Mouse (Mus musculus) brown adipose tissue, adult 24 weeks (tissue): ENCODE measurements around the gene Ccdc88a. TPM values are rescaled to one million over a fixed set of nuclear protein-coding genes. Genes with fewer than 3 reads are reported as not detected.

Source experiments
- H3K27ac ChIP-seq: fragments of 200-500 bp; replicated peaks from 2 replicates; pipeline ENCODE4 v1.5.1; 2012; ENCODE audit warnings: low read depth, mild to moderate bottlenecking, low read length
- H3K4me1 ChIP-seq: fragments of 200-500 bp; 2 replicates; pipeline ENCODE4 v1.6.1; 2012; ENCODE audit warnings: low read length, mixed read lengths; ENCODE audit not compliant: control insufficient read depth, insufficient read depth, insufficient read length
- H3K4me3 ChIP-seq: fragments of 200-500 bp; 2 replicates; pipeline ENCODE4 v1.5.1; 2012; ENCODE audit warnings: low read depth, mild to moderate bottlenecking, low read length, moderate library complexity; ENCODE audit not compliant: insufficient read depth
- polyA plus RNA-seq: library from polyadenylated mRNA; stranded (reverse); fragments of >200 nt; gene quantifications from 2 replicates; pipeline ENCODE4 v1.2.4, GENCODE M21; 2012; ENCODE audit not compliant: missing spikeins, insufficient read depth, insufficient read length

Gene Ccdc88a
- polyA plus RNA-seq, 1 experiment, result 6.8 TPM

DNA sequence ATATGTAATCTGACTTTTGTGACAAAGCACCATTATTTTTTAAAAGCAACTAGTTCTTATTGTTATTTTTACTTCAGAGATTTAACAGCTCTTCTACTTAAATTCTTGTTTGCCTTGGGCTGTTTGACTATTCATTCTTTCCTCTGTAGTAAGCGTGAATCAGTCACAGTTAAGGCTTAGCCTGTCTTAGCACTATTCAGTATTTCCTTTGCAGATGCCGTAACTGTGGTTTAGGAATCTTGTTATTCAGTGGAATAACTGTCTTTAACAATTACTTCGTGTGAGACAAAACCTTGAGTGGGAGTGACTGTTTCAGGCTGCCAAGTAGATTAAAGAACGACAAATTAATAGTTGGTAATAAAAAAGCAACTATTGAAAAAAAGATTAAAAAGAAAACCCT is 16.5 kb downstream of the Ccdc88a start:
- no peak overlapping the region for H3K4me3 ChIP-seq
- no peaks in the 10 kb centered on the region for H3K4me1 ChIP-seq
- no peak overlapping the region for H3K27ac ChIP-seq

DNA sequence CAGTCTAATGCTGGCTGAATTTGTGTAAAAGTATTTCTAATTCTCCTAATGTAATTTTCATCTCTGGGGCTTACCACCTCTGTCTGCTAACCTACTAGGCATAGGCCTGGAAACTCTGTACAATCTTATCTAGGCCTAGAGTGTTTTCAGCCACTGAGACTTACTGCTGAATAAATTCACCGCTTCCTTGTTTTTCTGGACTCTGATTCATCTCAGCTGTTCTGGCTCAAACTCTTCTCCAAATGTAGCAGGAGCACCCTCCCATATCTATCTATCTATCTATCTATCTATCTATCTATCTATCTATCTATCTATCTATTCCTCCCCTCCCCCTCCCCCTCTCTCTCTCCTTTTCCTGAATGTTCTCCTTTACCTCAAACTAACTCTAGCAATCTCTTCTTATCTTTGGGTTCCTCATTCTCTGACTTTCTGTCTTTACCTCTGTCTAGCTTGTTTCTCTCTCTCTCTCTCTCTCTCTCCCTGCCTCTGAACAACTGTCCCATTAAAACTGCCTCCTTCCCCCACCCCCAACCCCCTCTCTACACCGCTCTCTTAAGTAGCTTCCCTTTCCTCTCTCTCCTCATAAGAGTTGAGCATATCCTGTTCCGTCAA is 21.8 kb downstream of the Ccdc88a start:
- Histone ChIP-seq H3K4me3 (no peak overlapping the region), H3K4me1 (no peaks in the 10 kb centered on the region), H3K27ac (no peak overlapping the region)

DNA sequence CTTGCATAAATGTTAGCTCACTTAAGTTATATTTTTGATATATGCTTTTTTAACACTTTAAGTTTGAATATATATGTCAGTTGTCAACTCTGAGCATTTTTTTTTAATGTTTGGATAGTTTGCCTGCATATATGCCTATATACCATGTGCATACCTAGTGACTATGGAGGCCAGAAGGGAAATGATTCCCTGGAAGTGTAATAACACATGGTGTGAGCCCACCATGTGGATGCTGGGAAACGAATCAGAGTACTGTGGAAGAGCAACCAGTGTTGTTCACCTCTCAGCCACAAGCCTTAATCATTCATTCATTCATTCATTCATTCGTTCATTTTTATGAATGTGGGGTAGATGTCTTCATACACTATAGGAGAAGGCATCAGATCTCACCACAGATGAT is 26.9 kb downstream of the Ccdc88a start:
- Histone ChIP-seq H3K4me3 (no peak overlapping the region), H3K4me1 (no peaks in the 10 kb centered on the region)

DNA sequence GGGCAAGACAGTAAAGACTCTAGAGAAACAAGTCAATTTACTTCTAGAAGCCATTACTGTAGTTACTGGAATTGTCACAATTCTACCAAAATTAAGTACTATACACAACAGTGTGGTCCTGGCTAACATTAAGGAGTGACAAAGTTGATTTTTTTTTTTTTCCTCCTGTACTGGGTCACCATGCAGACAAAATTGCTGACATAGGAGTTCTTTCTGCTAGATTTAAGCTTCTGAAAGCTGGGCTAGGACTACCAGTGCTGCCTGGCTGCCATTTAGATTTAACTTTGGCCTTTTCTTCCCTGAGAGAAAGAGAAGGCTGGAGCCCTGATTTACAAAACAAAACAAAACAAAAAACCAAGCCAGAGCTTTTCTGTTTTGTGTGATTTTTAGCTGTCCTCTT is 32.8 kb downstream of the Ccdc88a start:
- Histone ChIP-seq H3K4me1 (no peaks in the 10 kb centered on the region), H3K4me3 (no peak overlapping the region), H3K27ac (no peak overlapping the region)

More for the DNA sequence above, 26.9 kb downstream of the Ccdc88a start:
- H3K27ac ChIP-seq, result no peak overlapping the region

DNA sequence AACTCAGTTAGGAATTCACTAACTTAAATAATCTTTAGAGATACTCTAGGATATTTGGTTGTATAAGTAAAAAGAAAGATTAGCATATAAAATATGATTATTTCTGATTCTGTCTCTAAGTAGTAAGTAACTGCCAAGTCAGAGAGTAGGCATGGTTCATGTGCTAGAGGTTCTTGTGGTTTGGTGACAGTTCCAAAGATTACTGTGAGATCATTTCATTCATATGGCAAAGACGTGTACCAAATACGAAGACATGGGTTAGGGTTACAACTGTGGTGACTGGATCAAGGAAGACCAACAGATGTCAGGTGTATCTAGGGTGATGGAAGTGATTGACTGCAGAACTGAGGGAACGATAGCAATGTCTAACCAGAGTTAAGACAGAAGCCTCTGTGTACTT is 50.0 kb downstream of the Ccdc88a start:
- H3K27ac ChIP-seq, result no peak overlapping the region

DNA sequence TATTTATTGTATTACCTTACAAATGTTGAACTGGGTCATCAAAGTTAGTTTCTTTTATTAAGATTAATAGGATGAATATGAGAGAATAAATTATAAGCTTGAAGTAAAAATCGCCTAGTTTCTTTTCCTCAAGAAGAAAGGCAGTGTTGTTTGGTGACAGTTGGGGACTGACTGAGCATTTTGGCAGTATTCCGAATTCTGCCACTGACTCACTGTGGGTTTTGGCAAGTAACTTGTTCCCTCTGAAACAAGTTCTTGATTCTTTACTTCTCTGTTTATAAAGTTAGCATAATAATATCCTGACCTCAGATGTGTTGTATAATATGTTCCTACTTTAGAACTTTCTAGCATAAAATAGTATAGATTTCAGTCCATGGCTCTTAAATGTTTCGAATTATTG is 55.3 kb downstream of the Ccdc88a start:
- Histone ChIP-seq H3K27ac (no peak overlapping the region), H3K4me1 (no peaks in the 10 kb centered on the region), H3K4me3 (no peak overlapping the region)

More for the DNA sequence above, 50.0 kb downstream of the Ccdc88a start:
- Histone ChIP-seq H3K4me1 (no peaks in the 10 kb centered on the region), H3K4me3 (no peak overlapping the region)

DNA sequence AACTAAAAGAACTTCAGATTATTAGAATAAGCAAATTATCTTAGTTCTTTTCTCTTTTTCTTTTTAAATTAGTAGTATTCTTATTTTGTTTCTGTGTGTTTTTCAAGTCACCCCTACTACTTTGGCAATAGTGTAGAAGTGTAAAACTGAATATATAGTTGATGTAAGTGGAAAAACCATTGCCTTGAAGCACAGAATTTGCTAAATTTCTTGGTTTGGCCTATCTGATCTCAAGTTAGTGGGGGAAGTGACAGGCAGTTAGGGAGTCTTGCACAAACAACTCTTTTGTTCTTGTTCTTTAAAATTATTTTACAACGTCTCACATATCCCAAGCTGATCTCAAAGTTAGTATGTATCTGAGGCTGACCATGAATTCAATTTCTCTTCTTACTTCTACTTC is 57.6 kb downstream of the Ccdc88a start:
- H3K27ac ChIP-seq, result no peak overlapping the region
- H3K4me1 ChIP-seq, result no peaks in the 10 kb centered on the region
- no peak overlapping the region for H3K4me3 ChIP-seq

DNA sequence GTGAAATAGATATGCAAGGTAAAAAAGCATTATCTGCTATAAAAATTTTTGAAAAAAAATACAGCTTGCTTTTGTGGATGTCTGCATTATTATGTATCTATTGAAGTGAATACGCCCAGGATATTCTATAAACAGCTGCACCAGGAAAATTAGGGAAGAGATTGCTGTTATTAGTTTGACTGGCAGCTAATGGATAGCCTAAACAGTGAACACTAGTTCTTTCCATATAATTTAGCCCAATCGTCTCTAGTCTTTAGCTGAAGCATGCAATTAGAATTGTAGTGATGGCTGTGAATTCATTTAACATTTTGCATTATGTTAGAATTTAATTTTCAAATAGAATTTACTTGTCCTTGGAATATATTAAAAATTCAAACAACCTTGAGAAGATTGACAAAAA is 75.3 kb downstream of the Ccdc88a start:
- Histone ChIP-seq H3K27ac (no peak overlapping the region), H3K4me3 (no peak overlapping the region), H3K4me1 (no peaks in the 10 kb centered on the region)

DNA sequence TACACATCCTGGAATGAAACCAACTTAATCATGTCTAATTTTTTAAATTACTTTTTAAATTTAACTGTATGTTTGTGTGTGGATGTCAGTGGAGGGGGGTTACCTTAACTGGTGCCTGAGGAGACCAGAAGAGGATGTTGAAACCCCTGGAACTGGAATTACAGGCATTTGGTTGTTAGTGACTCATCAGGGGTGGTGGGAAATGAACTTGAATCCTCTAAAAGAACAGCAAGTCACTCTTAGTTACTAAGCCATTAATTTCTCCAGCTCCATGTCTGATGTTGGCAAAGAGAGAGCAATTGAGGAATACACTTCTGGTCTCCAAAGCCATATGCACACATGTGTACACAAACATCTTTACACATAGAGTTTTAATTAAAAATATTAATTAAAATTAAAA is 101.2 kb downstream of the Ccdc88a start:
- Histone ChIP-seq H3K4me1 (no peaks in the 10 kb centered on the region), H3K27ac (no peak overlapping the region), H3K4me3 (no peak overlapping the region)

DNA sequence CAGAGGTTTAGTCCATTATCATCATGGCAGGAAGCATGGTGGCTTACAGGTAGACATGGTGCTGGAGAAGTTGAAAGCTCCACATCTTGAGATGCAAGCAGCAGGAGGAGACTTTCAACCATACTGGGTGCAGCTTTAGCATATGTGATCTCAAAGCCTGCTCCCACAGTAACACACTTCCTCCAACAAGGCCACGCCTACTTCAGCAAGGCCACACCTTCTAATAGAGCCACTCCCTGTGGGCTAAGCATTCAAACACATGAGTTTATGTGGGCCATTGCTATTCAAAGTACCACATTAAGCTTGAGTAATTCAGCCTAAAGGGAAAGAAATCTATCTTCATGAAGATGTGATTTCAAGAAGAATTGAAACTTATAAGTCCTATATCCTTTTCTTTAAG is 119.7 kb downstream of the Ccdc88a start:
- H3K4me3 ChIP-seq, result no peak overlapping the region
- H3K27ac ChIP-seq, result no peak overlapping the region
- no peaks in the 10 kb centered on the region for H3K4me1 ChIP-seq

DNA sequence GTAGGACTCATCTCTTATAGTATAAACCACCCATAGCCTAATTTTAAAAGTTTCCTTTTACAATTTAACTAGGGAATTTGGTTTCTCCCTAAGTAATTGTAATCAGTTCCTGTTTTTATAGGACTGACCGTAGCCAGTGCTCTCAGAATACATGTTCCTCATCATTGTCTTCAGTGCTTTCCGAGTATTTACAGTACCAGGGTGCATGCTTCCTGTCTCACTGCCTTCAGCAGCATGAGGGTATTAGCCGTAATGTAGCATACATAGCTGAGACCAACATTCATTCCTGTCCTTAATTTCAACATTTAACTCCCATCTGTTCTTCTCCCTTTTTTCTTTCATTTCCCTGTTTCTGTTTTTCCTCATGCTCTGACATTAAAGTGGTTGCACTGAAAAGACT is 123.5 kb downstream of the Ccdc88a start:
- Histone ChIP-seq H3K4me3 (no peak overlapping the region), H3K27ac (no peak overlapping the region), H3K4me1 (no peaks in the 10 kb centered on the region)

DNA sequence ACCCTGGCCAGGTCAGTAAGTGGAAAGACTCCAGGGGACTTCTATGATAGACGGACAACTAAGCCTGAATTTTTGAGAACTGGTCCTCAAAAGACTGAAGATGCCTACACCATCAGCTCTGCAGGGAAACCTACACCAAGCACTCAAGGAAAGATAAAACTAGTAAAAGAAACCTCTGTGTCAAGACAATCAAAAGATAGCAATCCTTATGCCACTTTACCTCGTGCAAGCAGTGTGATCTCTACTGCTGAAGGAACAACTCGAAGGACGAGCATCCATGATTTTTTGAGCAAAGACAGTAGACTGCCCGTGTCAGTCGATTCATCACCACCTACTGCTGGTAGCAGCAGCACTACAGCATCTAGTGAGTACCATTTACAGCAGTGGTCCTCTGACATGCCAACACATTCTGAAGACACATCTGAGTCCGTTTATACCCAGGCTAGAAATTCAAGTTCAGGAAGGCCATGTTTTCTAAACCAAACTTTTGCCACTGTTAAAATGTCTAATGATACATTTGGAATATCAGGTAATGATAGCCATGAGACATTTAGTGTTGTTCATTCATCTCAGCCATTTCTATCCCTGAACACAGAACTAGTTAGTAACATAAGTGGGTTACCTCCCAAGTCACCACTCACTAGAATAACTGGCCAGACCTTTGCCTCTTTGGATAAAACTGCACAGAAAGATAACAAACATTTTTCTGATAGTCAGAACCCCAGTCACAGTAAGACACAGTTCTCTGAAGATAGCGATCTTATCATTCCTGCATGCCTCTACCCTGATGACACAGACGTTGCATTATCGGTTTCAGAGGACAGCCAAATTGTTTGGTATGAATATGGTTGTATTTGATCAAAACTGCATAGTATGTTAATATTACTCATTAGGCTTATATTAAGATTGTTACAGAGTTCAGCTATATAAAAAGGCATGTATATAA is 130.8 kb downstream of the Ccdc88a start:
- no peak overlapping the region for H3K27ac ChIP-seq
- H3K4me1 ChIP-seq, result no peaks in the 10 kb centered on the region
- H3K4me3 ChIP-seq, result no peak overlapping the region

DNA sequence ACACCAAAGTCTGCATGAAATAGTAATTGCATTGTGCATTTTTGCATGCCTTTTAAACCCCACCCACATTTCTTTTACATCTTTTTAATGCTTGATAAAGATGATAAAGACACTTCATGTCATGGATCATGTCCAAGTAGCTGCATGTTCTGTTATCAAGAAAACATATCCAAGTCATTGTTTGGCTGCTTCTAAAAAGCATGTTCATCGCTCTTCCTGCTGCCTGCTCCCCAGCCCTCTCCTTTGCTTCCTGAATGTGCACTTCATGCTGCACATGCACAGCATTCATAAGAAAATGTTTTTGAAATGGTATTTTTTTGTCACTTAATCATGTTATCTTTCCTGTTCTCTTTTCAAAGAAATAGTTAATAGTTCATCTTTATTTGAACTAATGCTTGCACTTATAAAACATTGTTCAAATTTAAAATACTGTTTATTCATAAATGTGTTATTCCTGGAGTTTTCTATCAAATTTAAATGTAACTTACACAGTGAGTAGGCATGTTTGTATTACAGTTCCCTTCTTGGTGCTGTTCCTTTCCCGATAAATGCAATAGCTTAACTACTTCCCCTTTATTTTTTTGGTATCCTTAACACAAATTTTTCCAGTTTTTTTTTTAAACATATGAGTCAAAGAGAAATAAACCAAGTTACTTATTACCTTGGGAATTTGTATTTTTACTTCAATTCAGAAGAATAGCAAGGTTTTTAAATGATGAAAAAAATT is 131.6 kb downstream of the Ccdc88a start:
- Histone ChIP-seq H3K27ac (no peak overlapping the region), H3K4me1 (no peaks in the 10 kb centered on the region), H3K4me3 (no peak overlapping the region)

DNA sequence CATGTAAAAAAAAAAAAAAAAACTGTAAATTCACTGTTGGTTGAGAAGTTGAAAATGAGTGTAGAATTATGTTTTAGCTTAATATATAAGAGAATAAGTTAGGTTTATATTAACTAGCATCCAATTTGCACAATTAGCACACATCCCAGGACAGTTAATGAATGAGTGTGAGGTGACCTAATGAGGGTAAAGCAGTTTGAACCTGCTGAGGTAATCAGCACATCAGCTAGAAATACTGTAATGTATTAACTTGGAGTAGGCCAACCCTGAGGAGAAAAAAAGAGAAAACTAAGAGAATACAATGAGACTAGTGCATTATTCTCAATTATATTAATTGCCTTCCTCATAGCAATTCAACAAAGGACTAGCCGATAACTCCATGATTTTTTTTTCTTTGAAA is 136.0 kb downstream of the Ccdc88a start:
- H3K4me3 ChIP-seq, result no peak overlapping the region
- no peaks in the 10 kb centered on the region for H3K4me1 ChIP-seq
- no peak overlapping the region for H3K27ac ChIP-seq

DNA sequence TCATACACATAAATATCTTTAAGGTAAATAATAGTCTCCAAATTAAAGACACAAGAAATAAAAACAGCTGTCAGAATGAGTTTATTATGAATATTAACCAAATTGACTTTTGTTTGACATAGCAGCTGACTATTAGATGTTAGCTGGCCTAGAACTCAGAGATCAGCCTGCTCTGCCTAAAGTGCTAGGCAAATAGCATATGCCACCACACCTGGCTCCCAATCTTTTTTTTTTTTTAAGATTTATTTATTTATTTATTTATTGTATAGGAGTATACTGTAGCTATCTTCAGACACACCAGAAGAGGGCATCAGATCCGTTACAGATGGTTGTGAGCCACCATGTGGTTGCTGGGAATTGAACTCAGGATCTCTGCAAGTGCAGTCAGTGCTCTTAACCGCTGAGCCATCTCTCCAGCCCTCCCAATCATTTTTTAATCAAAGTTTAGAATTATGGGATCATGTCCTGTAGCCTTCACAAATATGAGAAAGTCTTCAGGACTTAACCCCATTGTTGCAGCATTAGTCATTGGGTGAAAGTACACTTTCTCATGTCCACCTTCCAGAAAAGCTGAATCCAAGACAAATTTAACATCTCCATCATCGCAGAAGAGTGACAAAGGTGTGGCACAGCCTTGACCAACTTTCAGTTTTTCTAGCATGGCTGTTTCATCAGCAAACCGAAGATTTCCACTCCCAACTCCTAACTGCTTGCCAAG is 139.5 kb downstream of the Ccdc88a start:
- no peak overlapping the region for H3K4me3 ChIP-seq
- no peaks in the 10 kb centered on the region for H3K4me1 ChIP-seq
- no peak overlapping the region for H3K27ac ChIP-seq
